Mouse (Mus musculus) hindbrain, embryonic 16.5 days (tissue): Measurements from ENCODE around the gene Hoxc6. TPM values are rescaled to one million over a fixed set of nuclear protein-coding genes. Genes with fewer than 3 reads are reported as not detected.
A peak's percentile ranks its signal among the peaks of the same experiment; 100 is the strongest.

Experiments used
- ATAC-seq: fragments of 200-750 bp; cut with Nextera tagmentation; 2 replicates; pipeline ENCODE4 v1.8.0; 2017; ENCODE audit warnings: moderate TSS enrichment, moderate library complexity
- H3K27ac ChIP-seq: fragments of 300-500 bp; sonication (generic); 2 replicates; pipeline ENCODE4 v1.5.1; 2014; ENCODE audit warnings: low read depth, mild to moderate bottlenecking, control low read depth, low read length, moderate library complexity
- H3K27me3 ChIP-seq: fragments of 300-500 bp; sonication (generic); replicated peaks from 2 replicates; pipeline ENCODE4 v1.6.1; 2014; ENCODE audit warnings: low read length; ENCODE audit not compliant: control insufficient read depth, insufficient read depth
- H3K36me3 ChIP-seq: fragments of 300-500 bp; sonication (generic); 2 replicates; pipeline ENCODE4 v1.6.1; 2014; ENCODE audit warnings: mild to moderate bottlenecking, low read length, moderate library complexity, mixed read lengths; ENCODE audit not compliant: control insufficient read depth, insufficient read depth
- H3K4me1 ChIP-seq: fragments of 300-500 bp; sonication (generic); 2 replicates; pipeline ENCODE4 v1.6.1; 2014; ENCODE audit warnings: low read depth, low read length; ENCODE audit not compliant: control insufficient read depth, insufficient read depth
- H3K4me2 ChIP-seq: fragments of 300-500 bp; sonication (generic); 2 replicates; pipeline ENCODE4 v1.6.1; 2014; ENCODE audit warnings: mild to moderate bottlenecking, low read length, control low read depth, moderate library complexity
- H3K4me3 ChIP-seq: fragments of 300-500 bp; sonication (generic); 2 replicates; pipeline ENCODE4 v1.5.1; 2014; ENCODE audit warnings: mild to moderate bottlenecking, low read length, control low read depth, moderate library complexity
- H3K9ac ChIP-seq: fragments of 300-500 bp; sonication (generic); 2 replicates; pipeline ENCODE4 v1.6.1; 2014; ENCODE audit warnings: low read depth, mild to moderate bottlenecking, control low read depth, low read length, moderate library complexity
- H3K9me3 ChIP-seq: fragments of 300-500 bp; sonication (generic); 2 replicates; pipeline ENCODE4 v1.6.1; 2014; ENCODE audit warnings: mild to moderate bottlenecking, low read length, moderate library complexity; ENCODE audit not compliant: control insufficient read depth
- WGBS: fragments of 180-500 bp; shearing (Covaris S2); extraction: QIAGEN DNeasy Blood & Tissue Kit; methylation state at CpG from one replicate; pipeline ENCODE4 v1.1.7; 2014; 5-methylcytosine and 5-hydroxymethylcytosine counted together
- polyA plus RNA-seq: library from polyadenylated mRNA; unstranded; fragments of >200 nt; fragmentation: Nextera tagmentation; extraction: Ambion mirVana; gene quantifications from 2 replicates; pipeline ENCODE4 v1.2.1, GENCODE M21; 2015

Gene Hoxc6
- polyA plus RNA-seq, 1 experiment from 2014 or later, result 4.0 TPM

DNA sequence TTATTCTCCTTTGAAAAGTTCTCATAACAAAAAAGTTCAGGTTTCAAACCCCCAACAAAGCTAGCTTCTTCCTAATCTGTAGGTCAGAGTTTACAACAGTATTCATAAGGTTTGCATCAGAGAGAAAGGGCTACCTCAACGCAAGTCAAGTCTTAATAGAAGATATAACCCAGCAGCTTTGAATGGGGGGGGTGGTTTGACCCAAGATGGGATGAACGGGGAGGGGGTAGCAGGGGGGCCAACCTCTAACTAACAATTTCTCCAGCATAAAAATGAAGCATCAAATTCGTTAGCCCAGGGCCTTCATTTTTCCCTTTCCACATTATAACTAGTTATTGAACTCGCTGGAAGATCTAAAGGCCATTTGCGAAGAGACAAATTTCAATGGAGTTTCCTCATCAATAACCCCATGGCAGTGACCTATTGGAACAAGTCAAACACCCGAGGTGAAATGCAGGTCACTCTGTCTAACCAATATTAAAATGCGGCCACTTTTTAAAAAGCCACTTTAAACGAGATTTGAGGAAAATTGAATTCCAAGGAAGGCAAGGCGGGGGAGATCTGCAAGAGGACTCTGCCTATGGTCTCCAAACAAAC is 31.0 kb downstream of the Hoxc6 start:
- Histone ChIP-seq H3K9me3 (no peaks in the 10 kb centered on the region), H3K36me3 (no peaks in the 10 kb centered on the region), H3K4me2 (no peak overlapping the region), H3K4me1 (no peaks in the 10 kb centered on the region), H3K27ac (no peak overlapping the region), H3K27me3 (peaks cover 45% of the 10 kb centered on the region), H3K4me3 (no peak overlapping the region), H3K9ac (no peak overlapping the region)
- WGBS, result 14% methylated on average over 9 of the region's 9 CpGs
- ATAC-seq, result no peak

DNA sequence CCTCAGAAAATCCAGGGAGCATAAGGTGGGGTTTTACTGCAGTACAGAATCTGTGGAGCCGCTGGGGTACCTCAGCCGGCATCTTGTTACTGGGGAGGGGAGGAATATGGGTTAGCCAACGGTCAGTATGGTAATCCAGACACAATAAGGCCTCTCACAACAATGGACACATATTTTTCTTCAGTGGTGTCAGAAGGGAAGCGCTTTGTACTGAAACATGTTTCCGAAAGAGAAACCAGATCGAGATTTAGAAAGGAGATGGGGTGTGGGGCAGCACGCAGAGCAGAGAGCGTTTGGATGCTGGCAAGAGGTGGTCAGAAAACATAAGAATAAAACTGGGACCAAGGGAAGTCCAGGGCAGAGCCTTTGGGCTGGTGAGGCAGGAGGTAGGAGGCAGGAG is 32.1 kb downstream of the Hoxc6 start:
- WGBS, result 7% methylated on average over 8 of the region's 8 CpGs
- Histone ChIP-seq H3K9me3 (no peaks in the 10 kb centered on the region), H3K36me3 (no peaks in the 10 kb centered on the region), H3K27ac (peak overlapping the region; percentile 64; the same call in 1 of the 2 replicates), H3K9ac (peak overlapping the region; percentile 35; the same call in 1 of the 2 replicates), H3K27me3 (peaks cover 43% of the 10 kb centered on the region), H3K4me2 (peak overlapping the region; percentile 40), H3K4me3 (peak overlapping the region; percentile 11; the same call in 1 of the 2 replicates), H3K4me1 (no peaks in the 10 kb centered on the region)
- ATAC-seq, result no peak

DNA sequence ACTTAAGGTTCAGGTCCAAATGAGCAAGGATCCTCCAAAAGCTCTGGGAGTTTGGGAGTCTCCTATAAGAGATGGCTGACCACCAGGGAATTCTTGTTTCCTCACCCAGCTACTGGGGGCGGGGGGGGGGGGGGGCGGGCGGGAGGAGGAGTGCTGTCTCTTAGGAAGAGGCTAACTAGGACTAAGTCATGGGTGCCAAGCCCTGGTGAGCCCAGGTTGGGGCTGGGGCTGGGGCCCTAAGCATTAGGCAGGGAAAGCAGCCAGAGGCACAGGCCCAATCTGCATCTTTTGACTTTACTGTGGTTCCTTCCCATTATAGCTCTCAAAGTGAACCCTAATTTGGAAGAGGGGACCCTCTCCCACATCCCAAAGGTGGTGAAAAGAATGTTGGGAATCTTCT is 34.1 kb downstream of the Hoxc6 start:
- Histone ChIP-seq H3K27ac (peak overlapping the region; percentile 72), H3K4me1 (no peaks in the 10 kb centered on the region), H3K9ac (no peak overlapping the region), H3K9me3 (no peaks in the 10 kb centered on the region), H3K4me3 (no peak overlapping the region), H3K36me3 (no peaks in the 10 kb centered on the region), H3K27me3 (peaks cover 38% of the 10 kb centered on the region), H3K4me2 (peak overlapping the region; percentile 1)
- ATAC-seq, result no peak
- WGBS, result 0% methylated on average over 1 of the region's 3 CpGs

DNA sequence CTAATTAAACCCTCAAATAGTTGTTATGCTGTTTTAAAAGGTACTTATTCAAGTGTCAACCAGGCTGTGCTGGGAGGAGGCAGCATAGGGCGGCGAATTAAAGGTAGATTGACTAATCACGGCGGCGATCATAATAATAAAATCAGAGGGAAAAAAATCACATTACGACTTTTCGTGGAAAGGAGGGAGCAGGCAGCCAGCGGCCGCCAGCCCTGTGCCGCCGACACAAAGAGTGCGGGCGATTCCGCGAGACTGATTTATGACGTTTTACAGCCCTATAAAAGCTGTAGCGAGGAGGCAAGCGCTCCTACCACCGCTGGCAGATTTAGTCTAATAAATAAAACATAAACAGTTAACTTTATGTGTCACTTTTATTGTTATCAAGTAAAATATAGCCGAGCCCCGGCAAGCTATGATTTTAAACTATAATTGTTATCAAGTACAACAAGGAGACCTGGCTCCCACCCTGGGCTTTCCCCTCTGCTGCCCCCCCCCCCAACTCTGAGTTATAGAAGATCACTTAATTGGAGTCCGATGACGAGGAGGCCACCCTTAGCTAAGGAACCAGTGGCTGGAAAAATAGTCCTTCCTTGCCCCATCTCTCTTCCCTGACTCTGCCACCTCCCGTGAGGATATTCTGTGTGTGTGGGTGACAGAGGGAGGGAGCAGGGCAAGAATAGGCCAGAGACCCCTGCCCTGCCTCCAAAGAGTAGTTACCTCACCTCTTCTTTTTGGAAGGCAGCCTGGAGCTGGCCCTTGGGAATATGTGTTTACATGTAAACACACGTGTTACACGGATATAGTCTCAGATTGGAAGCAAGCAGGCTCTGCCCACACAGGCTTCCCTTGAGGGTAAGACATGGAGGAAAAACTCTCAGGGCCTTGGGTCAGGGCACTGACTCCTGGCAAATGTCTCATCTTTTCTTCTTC is 34.9 kb downstream of the Hoxc6 start:
- Histone ChIP-seq H3K4me3 (no peak overlapping the region), H3K27me3 (peaks cover 39% of the 10 kb centered on the region), H3K9ac (peak overlapping the region; percentile 14; the same call in 1 of the 2 replicates), H3K4me2 (peak overlapping the region; percentile 1), H3K36me3 (no peaks in the 10 kb centered on the region), H3K4me1 (no peaks in the 10 kb centered on the region), H3K9me3 (no peaks in the 10 kb centered on the region), H3K27ac (peak overlapping the region; percentile 40; the same call in 1 of the 2 replicates)
- no peak for ATAC-seq
- WGBS, result 2% methylated on average over 26 of the region's 26 CpGs

- H3K27ac ChIP-seq, result peak overlapping the region; percentile 88
These were observed 36.2 kb downstream of the Hoxc6 start for GRCm38 (mm10) chr15:103034043-103034806.

GRCm38 (mm10) chr15:103034807-103035547 is 36.9 kb downstream of the Hoxc6 start:
- Histone ChIP-seq H3K36me3 (no peaks in the 10 kb centered on the region), H3K27me3 (peaks cover 38% of the 10 kb centered on the region), H3K9ac (peak overlapping the region; percentile 61), H3K9me3 (no peaks in the 10 kb centered on the region), H3K4me3 (peak overlapping the region; percentile 48), H3K4me2 (peak overlapping the region; percentile 54), H3K4me1 (no peaks in the 10 kb centered on the region), H3K27ac (peak overlapping the region; percentile 88)
- peak; percentile 55 for ATAC-seq
- under 1% methylated on average over 34 of the region's 34 CpGs for WGBS

More at GRCm38 (mm10) chr15:103034043-103034806, 36.2 kb downstream of the Hoxc6 start:
- Histone ChIP-seq H3K9me3 (no peaks in the 10 kb centered on the region), H3K4me1 (no peaks in the 10 kb centered on the region), H3K27me3 (peaks cover 37% of the 10 kb centered on the region), H3K9ac (peak overlapping the region; percentile 61), H3K36me3 (no peaks in the 10 kb centered on the region), H3K4me2 (peak overlapping the region; percentile 54), H3K4me3 (peak overlapping the region; percentile 48)
- under 1% methylated on average over 24 of the region's 24 CpGs for WGBS
- ATAC-seq, result peak; percentile 82

DNA sequence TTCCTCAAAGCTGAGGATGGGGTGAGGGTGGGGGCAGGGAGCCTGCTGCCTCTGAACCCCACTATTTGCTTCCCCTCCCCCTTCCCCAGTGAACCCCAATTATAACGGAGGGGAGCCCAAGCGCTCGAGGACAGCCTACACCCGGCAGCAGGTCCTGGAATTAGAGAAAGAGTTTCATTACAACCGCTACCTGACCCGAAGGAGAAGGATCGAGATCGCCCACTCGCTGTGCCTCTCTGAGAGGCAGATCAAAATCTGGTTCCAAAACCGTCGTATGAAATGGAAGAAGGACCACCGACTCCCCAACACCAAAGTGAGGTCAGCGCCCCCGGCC is 37.5 kb downstream of the Hoxc6 start:
- Histone ChIP-seq H3K27me3 (peaks cover 39% of the 10 kb centered on the region), H3K4me1 (no peaks in the 10 kb centered on the region), H3K27ac (peak overlapping the region; percentile 88), H3K4me3 (peak overlapping the region; percentile 48), H3K9me3 (no peaks in the 10 kb centered on the region), H3K4me2 (peak overlapping the region; percentile 54), H3K36me3 (no peaks in the 10 kb centered on the region), H3K9ac (peak overlapping the region; percentile 61)
- WGBS, result under 1% methylated on average over 14 of the region's 14 CpGs
- ATAC-seq, result no peak

DNA sequence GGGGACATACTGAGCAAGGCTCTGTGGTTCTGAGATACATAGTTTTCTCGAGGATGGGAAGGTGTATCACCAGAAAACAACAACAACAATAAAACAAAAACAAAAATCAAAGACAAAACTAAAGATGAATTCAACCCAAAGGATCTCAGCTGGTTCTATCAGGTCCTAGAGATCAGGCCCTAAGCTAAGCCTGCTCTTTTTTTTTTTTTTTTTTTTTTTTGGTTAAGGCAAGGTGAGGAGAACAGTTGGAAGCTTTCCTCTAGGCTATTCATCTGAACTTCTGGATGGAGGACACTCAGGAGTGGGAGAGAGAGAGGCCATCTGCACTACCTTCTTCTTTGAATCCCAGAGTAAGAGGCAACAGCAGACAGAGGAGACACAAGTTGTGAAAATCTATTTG is 39.5 kb downstream of the Hoxc6 start:
- no peak overlapping the region for H3K4me3 ChIP-seq
- ATAC-seq, result no peak
- peaks cover 38% of the 10 kb centered on the region for H3K27me3 ChIP-seq
- no peak overlapping the region for H3K9ac ChIP-seq
- H3K36me3 ChIP-seq, result no peaks in the 10 kb centered on the region
- peak overlapping the region; percentile 54 for H3K4me2 ChIP-seq
- no peaks in the 10 kb centered on the region for H3K4me1 ChIP-seq
- H3K9me3 ChIP-seq, result no peaks in the 10 kb centered on the region
- WGBS, result 31% methylated on average over 1 of the region's 1 CpGs
- no peak overlapping the region for H3K27ac ChIP-seq
